In genomic region chr9:114978281-114979111, GRCm38 (mm10) we compare ENCODE assay signal across 8 mouse cellular contexts. TPM values are rescaled to one million over a fixed set of nuclear protein-coding genes. Genes with fewer than 3 reads are reported as not detected.
A peak's percentile ranks its signal among the peaks of the same experiment; 100 is the strongest.
DNase-seq lines count a peak whose midpoint lies in the region; ATAC-seq and TF ChIP-seq lines count a peak whose summit lies in the region.

Gene Osbpl10 (plus strand): TSS chr9:114978569.

- WGBS in lung, adult 2 months = 1% methylated on average over 77 of the region's 86 CpGs

- peak; percentile 56 for ATAC-seq in frontal cortex, adult (ENCODE audit: low TSS enrichment)

- no peaks in the 10 kb centered on the region for H3K36me3 ChIP-seq in ES-E14 (ENCODE audit: control insufficient read depth, insufficient read depth, low read length, poor library complexity, severe bottlenecking)

- H3K4me3 ChIP-seq in ES-E14 (ENCODE audit: insufficient read depth in 1 of 2, low read depth in 1 of 2, low read length in 2 of 2, poor library complexity in 1 of 2, severe bottlenecking in 1 of 2) = peak within 1 kb of the TSS; percentile 67 to 91
- H3K4me3 ChIP-seq in lung, adult 2 months (replicated peaks; ENCODE audit: extremely low read depth, low read depth, low read length) = peak within 1 kb of the TSS; percentile 71

- in situ Hi-C loops in ES-E14 (cut with MboI; ENCODE audit: low sequenced_read_pairs in 2 of 2, unreplicated experiment in 2 of 2) = no loop called here

- peak within 1 kb of the TSS; percentile 52; the same call in 1 of the 2 replicates for H3K27ac ChIP-seq in ES-E14 (ENCODE audit: insufficient read depth, low read depth, low read length, poor library complexity, severe bottlenecking)

- DNase-seq in ES-E14 (ENCODE audit: low read depth, low spot score) = peak; percentile 61
- peak; percentile 69 for DNase-seq in cerebellum, adult 8-10 months
- peak; percentile 87 for DNase-seq in heart, postnatal 4 days
- DNase-seq in layer of hippocampus, adult 8-10 months (ENCODE audit: low spot score in 2 of 2) = peak; percentile 52 to 80
- DNase-seq in lung, adult 2 months = peak; percentile 81
- DNase-seq in ovary, adult 18-20 months (ENCODE audit: low spot score) = peak; percentile 79
- DNase-seq in urinary bladder, adult 18-20 months (ENCODE audit: low spot score in 2 of 2) = peak; percentile 56 to 72

- TF ChIP-seq POLR2A in lung, adult 2 months (IDR thresholded peaks at IDR 0.05; ENCODE audit: borderline replicate concordance, extremely low read depth, low read depth, low read length) = 0 out of 2 replicates have a peak, but pooled peaks have one; percentile 7

- H3K9me3 ChIP-seq in ES-E14 (ENCODE audit: control insufficient read depth, insufficient read depth, low read depth, low read length) = no peaks in the 10 kb centered on the region

- 0 out of 4 replicates have a peak, but pooled peaks cover 2 to 3% of the 10 kb centered on the region in 2 experiments for H3K4me1 ChIP-seq in ES-E14 (ENCODE audit: control insufficient read depth in 2 of 2, insufficient read depth in 2 of 2, low read length in 2 of 2, poor library complexity in 1 of 2)
- peaks cover 3% of the 10 kb centered on the region for H3K4me1 ChIP-seq in lung, adult 2 months (ENCODE audit: control insufficient read depth, insufficient read depth, low read length)

- TF ChIP-seq CTCF in lung, adult 2 months (IDR thresholded peaks at IDR 0.05; ENCODE audit: insufficient read depth, low read length) = no peak

- H3K9ac ChIP-seq in ES-E14 (ENCODE audit: insufficient read depth, low read depth, low read length, poor library complexity, severe bottlenecking) = peak within 1 kb of the TSS; percentile 80

TF ChIP-seq in ES-E14, 5 proteins besides CTCF, POLR2A, EP300 and RAD21:
- TF ChIP-seq ZNF384 (IDR thresholded peaks at IDR 0.05; ENCODE audit: low read depth, low read length) = no peak
- TF ChIP-seq MAFK (IDR thresholded peaks at IDR 0.05; ENCODE audit: insufficient read depth, low read depth, low read length) = no peak
- TF ChIP-seq CHD2 (IDR thresholded peaks at IDR 0.05; ENCODE audit: low read depth, low read length) = no peak
- no peak for TF ChIP-seq HCFC1 (IDR thresholded peaks at IDR 0.05; ENCODE audit: borderline replicate concordance, insufficient read depth, low read length)
- no peak for TF ChIP-seq ZC3H11A (IDR thresholded peaks at IDR 0.05; ENCODE audit: borderline replicate concordance, low read depth, low read length)
TF ChIP-seq in ES-E14: peak in this region for 0.

RNA-seq across cellular contexts. Expression of gene Osbpl10, which starts in this region (rescaled TPM):
- total RNA-seq in ES-E14 (2012; rRNA removed) = 15.2 and 18.4 TPM in 2 replicates
- total RNA-seq in heart, postnatal 4 days (2021) = 1 to 10 TPM; 5.7 to 6.1 TPM
- total RNA-seq in layer of hippocampus, adult 8-10 months (2022) = 10 to 100 TPM; 19.5 to 29.8 (median 23.5) TPM
- polyA plus RNA-seq in lung, adult 2 months (2012; rRNA removed) = 6.4 and 7.1 TPM in 2 replicates

Comparison
In these comparisons a context has a peak if more than half of its experiments do, and no peak if none do; other contexts are left out.
1. Peak in every context shown above with its lines: DNase-seq, ATAC-seq, H3K4me3 ChIP-seq and H3K27ac ChIP-seq.